Mouse (Mus musculus): Measurements from ENCODE around the gene Cs.

DNA sequence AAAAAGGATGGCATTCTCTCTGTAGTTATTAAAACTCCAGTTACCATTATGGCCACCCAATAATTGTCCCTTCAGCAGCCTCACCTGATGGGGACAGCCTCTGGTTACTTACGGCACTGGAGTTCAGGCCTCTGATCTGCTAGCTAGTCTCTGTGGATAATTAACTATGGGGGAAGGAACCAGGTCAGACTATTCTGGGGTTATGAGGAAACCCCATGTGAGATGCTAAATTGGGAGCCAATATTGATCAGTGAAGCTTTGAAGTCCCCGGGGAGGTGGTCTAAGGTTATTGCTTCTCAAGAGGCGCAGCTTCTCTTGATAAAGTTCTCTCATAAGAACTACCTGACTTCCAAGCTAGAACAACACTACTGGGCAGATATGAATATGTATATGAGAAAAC is 1.3 kb upstream of the Cs start:
- TF ChIP-seq POLR2A (IDR thresholded peaks at IDR 0.05; ENCODE audit: insufficient read depth, low read depth, low read length) (no peak), EP300 (IDR thresholded peaks at IDR 0.05; ENCODE audit: insufficient read depth, low read depth, low read length) (no peak)
